Mouse (Mus musculus) small intestine, adult 2 months (tissue): Measurements from ENCODE around the gene Mex3a.

Experiments
- CTCF ChIP-seq: fragments of 200-500 bp; IDR thresholded peaks from 2 replicates; pipeline ENCODE4 v1.5.1; 2012; ENCODE audit warnings: low read depth, mild to moderate bottlenecking, control low read depth, inconsistent platforms, low read length, moderate library complexity, mixed read lengths; ENCODE audit not compliant: insufficient replicate concordance, insufficient read length; ENCODE audit errors: extremely low read depth
- POLR2A ChIP-seq: fragments of 200-500 bp; IDR thresholded peaks from 2 replicates; pipeline ENCODE4 v1.6.1; 2012; ENCODE audit warnings: low read depth, mild to moderate bottlenecking, control low read depth, inconsistent platforms, low read length, moderate library complexity

DNA sequence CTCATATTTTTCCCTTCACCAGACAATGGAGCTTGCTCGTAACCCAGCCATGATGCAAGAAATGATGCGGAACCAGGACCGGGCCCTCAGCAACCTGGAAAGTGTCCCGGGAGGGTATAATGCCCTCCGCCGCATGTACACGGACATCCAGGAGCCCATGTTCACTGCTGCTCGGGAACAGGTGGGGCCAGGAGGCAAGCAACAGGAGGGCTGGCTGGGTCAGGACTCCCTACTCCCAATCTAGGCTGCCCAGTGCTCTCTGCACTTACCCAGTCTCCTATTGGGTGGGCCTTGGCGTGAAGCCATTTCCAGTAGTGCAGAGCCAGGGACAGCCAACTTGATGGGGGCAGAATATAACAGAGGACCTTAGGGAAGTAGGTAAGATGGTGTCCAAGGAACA is 27.4 kb downstream of the Mex3a start:
- TF ChIP-seq POLR2A (no peak), CTCF (no peak)
